10 mouse cellular contexts compared by ENCODE assay signal in the genomic region with DNA sequence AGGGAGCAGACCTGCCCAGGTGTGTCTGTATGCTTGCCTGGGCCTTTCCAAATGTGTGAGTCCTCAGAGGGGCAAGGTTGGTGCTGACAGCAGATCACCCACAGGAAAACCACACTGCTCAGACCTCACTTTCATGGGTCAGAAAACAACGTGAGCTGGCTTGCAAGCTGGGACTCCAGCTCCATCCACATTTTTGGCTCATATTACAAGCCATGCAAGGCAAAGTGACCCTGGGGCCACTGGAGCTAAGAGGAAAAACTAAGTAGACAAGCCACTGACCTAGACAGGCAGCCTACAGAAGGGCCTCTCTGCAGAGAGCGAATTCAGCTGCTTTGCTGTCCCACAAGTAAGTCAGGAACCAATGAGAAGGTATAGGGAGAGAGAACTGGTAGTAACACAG.
DNase-seq lines count a peak whose midpoint lies in the region; ATAC-seq and TF ChIP-seq lines count a peak whose summit lies in the region.
"Had no signal": no experiment of that assay in that cellular context is flagged by ENCODE, and none has a peak within 500 bp of the region (broad histone marks: within the 10 kb centered on the region; RNA-seq: fewer than 3 reads in every experiment).

No protein-coding gene starts in this region.

- H3K4me3 ChIP-seq in left cerebral cortex, adult 2 months, result no peak overlapping the region
- no peak overlapping the region for H3K4me3 ChIP-seq in hindbrain, postnatal 0 days (ENCODE audit: low read length)
- no peak overlapping the region for H3K4me3 ChIP-seq in limb, embryonic 15.5 days
- H3K4me3 ChIP-seq in midbrain, embryonic 13.5 days (replicated peaks), result no peak overlapping the region
- no peak overlapping the region for H3K4me3 ChIP-seq in midbrain, embryonic 11.5 days (ENCODE audit: low read depth, low read length)

- no peaks in the 10 kb centered on the region for H3K9me3 ChIP-seq in hindbrain, postnatal 0 days (ENCODE audit: low read length)
- no peaks in the 10 kb centered on the region for H3K9me3 ChIP-seq in limb, embryonic 15.5 days
- H3K9me3 ChIP-seq in midbrain, embryonic 13.5 days, result no peaks in the 10 kb centered on the region
- H3K9me3 ChIP-seq in midbrain, embryonic 11.5 days (ENCODE audit: control insufficient read depth, low read length), result no peaks in the 10 kb centered on the region

- H3K27me3 ChIP-seq in hindbrain, postnatal 0 days (ENCODE audit: insufficient read depth, low read length), result no peaks in the 10 kb centered on the region
- no peaks in the 10 kb centered on the region for H3K27me3 ChIP-seq in limb, embryonic 15.5 days
- H3K27me3 ChIP-seq in midbrain, embryonic 13.5 days, result peaks cover 32% of the 10 kb centered on the region
- H3K27me3 ChIP-seq in midbrain, embryonic 11.5 days (ENCODE audit: control insufficient read depth, insufficient read depth, low read length), result no peaks in the 10 kb centered on the region

- peak overlapping the region; percentile 63 for H3K27ac ChIP-seq in left cerebral cortex, adult 2 months
- H3K27ac ChIP-seq in hindbrain, postnatal 0 days, result peak overlapping the region; percentile 6; the same call in 1 of the 2 replicates
- H3K27ac ChIP-seq in limb, embryonic 15.5 days, result peak overlapping the region; percentile 39; the same call in 1 of the 2 replicates
- no peak overlapping the region for H3K27ac ChIP-seq in midbrain, embryonic 13.5 days
- no peak overlapping the region for H3K27ac ChIP-seq in midbrain, embryonic 11.5 days (ENCODE audit: low read depth, low read length)
- H3K27ac ChIP-seq: macrophage had no signal

- TF ChIP-seq CTCF in left cerebral cortex, adult 2 months (IDR thresholded peaks at IDR 0.05), result no peak
- no peak for TF ChIP-seq CTCF in hindbrain, postnatal 0 days (IDR thresholded peaks at IDR 0.05; ENCODE audit: low read depth)

- peaks cover 7% of the 10 kb centered on the region; the same call in 1 of the 2 replicates for H3K4me1 ChIP-seq in hindbrain, postnatal 0 days (ENCODE audit: insufficient read depth, low read length)
- H3K4me1 ChIP-seq in limb, embryonic 15.5 days, result peaks cover 33% of the 10 kb centered on the region
- H3K4me1 ChIP-seq in midbrain, embryonic 13.5 days (replicated peaks), result peaks cover 39% of the 10 kb centered on the region
- peaks cover 7% of the 10 kb centered on the region; the same call in 1 of the 2 replicates for H3K4me1 ChIP-seq in midbrain, embryonic 11.5 days (ENCODE audit: control insufficient read depth, insufficient read depth, low read length)

- no peaks in the 10 kb centered on the region for H3K36me3 ChIP-seq in hindbrain, postnatal 0 days (ENCODE audit: insufficient read depth, low read length)
- no peaks in the 10 kb centered on the region for H3K36me3 ChIP-seq in limb, embryonic 15.5 days
- H3K36me3 ChIP-seq in midbrain, embryonic 13.5 days, result no peaks in the 10 kb centered on the region
- H3K36me3 ChIP-seq in midbrain, embryonic 11.5 days (ENCODE audit: control insufficient read depth, insufficient read depth, low read length), result no peaks in the 10 kb centered on the region

- intact Hi-C loops in left cerebral cortex, adult 2 months (cut with DNase I), result loop anchor here (5.0 kb wide), 1 partner anchor 45 kb away; no protein-coding TSS in a partner anchor
- intact Hi-C loops in left cerebral cortex, postnatal 36 days (cut with DNase I), result loop anchor here (5.0 kb wide), 1 partner anchor 45 kb away; no protein-coding TSS in a partner anchor

- ATAC-seq in hindbrain, postnatal 0 days, result 0 out of 2 replicates have a peak, but pooled peaks have one; percentile 16
- ATAC-seq in limb, embryonic 15.5 days (ENCODE audit: insufficient number of reproducible peaks, low FRiP score, low TSS enrichment, low read depth), result no peak
- ATAC-seq in midbrain, embryonic 13.5 days, result no peak
- no peak for ATAC-seq in midbrain, embryonic 11.5 days (ENCODE audit: low FRiP score)
- ATAC-seq: intestine, embryonic 16.5 days had no signal

- H3K4me2 ChIP-seq in hindbrain, postnatal 0 days (ENCODE audit: low read depth, low read length), result no peak overlapping the region
- H3K4me2 ChIP-seq in limb, embryonic 15.5 days, result no peak overlapping the region
- no peak overlapping the region for H3K4me2 ChIP-seq in midbrain, embryonic 13.5 days (replicated peaks)
- H3K4me2 ChIP-seq in midbrain, embryonic 11.5 days, result no peak overlapping the region

- no peak for DNase-seq in left cerebral cortex, adult 2 months (ENCODE audit: extremely low spot score in 1 of 2, low spot score in 2 of 2)
- no peak for DNase-seq in left cerebral cortex, postnatal 36 days (ENCODE audit: low spot score in 2 of 2)
- DNase-seq in adrenal gland, postnatal 14 days, result peak; percentile 36
- DNase-seq in hindbrain, postnatal 0 days (ENCODE audit: low spot score), result peak; percentile 30
- no peak for DNase-seq in cerebellum, adult 8-10 months
- no peak for DNase-seq in midbrain, embryonic 11.5 days (ENCODE audit: low spot score, missing footprints)

- 45% methylated on average over 2 of the region's 2 CpGs for WGBS in hindbrain, postnatal 0 days
- WGBS in limb, embryonic 15.5 days, result 21% methylated on average over 2 of the region's 2 CpGs
- WGBS in midbrain, embryonic 13.5 days, result 58% methylated on average over 2 of the region's 2 CpGs
- WGBS in midbrain, embryonic 11.5 days, result 50% methylated on average over 2 of the region's 2 CpGs

- no peak overlapping the region for H3K9ac ChIP-seq in hindbrain, postnatal 0 days (replicated peaks; ENCODE audit: low read length)
- no peak overlapping the region for H3K9ac ChIP-seq in limb, embryonic 15.5 days
- no peak overlapping the region for H3K9ac ChIP-seq in midbrain, embryonic 13.5 days (replicated peaks)
- no peak overlapping the region for H3K9ac ChIP-seq in midbrain, embryonic 11.5 days (ENCODE audit: low read length)

Comparison
In these comparisons a context has a peak if more than half of its experiments do, and no peak if none do; other contexts are left out.
1. DNase-seq: peak in adrenal gland, postnatal 14 days (single experiment) and hindbrain, postnatal 0 days (single experiment); none in left cerebral cortex, adult 2 months (0 of 2), left cerebral cortex, postnatal 36 days (0 of 2), cerebellum, adult 8-10 months (single experiment) and midbrain, embryonic 11.5 days (single experiment).
2. H3K27ac ChIP-seq: peak in left cerebral cortex, adult 2 months (single experiment), hindbrain, postnatal 0 days (single experiment) and limb, embryonic 15.5 days (single experiment); none in midbrain, embryonic 13.5 days (single experiment) and midbrain, embryonic 11.5 days (single experiment).